Mouse (Mus musculus) T-helper 17 cell (primary cell): Measurements from ENCODE around the gene L3mbtl4.

Experiments used
- in situ Hi-C, 2 experiments: fragments of 300-600 bp; cut with MboI, MseI; formaldehyde crosslinking; loops; 1 replicate in 1 of 2; 2 replicates in 1 of 2; pipeline ENCODE4 v1.15.1; 2025; ENCODE audit warnings: high pct_unique_total_duplicates in 2 of 2

The L3mbtl4 gene

GRCm38 (mm10) chr17:68273527-68273926 lies at the start of gene L3mbtl4:
TSS of gene L3mbtl4 (plus strand) at chr17:68273797.
- in situ Hi-C loops: no loop called here

- in situ Hi-C loops: loop anchor here in 1 of 2 experiments (10.0 kb wide), 1 partner anchor 1876 kb away; no protein-coding TSS in a partner anchor
These were observed 43.1 kb upstream of the L3mbtl4 start for GRCm38 (mm10) chr17:68230484-68230883.

GRCm38 (mm10) chr17:68235380-68235779 lies 38.2 kb upstream of the L3mbtl4 start:
- in situ Hi-C loops: loop anchor here in 1 of 2 experiments (10.0 kb wide), 1 partner anchor 1881 kb away; no protein-coding TSS in a partner anchor

- in situ Hi-C loops: loop anchor here in 1 of 2 experiments (10.0 kb wide), 1 partner anchor 1882 kb away; no protein-coding TSS in a partner anchor
These were observed 36.6 kb upstream of the L3mbtl4 start for GRCm38 (mm10) chr17:68236992-68237391.

GRCm38 (mm10) chr17:68240171-68240570 lies 33.4 kb upstream of the L3mbtl4 start:
- in situ Hi-C loops: no loop called here

- in situ Hi-C loops: no loop called here
These were observed 8.6 kb upstream of the L3mbtl4 start for GRCm38 (mm10) chr17:68264835-68265557.

GRCm38 (mm10) chr17:68273954-68274353 lies 357 bp downstream of the L3mbtl4 start:
- in situ Hi-C loops: no loop called here

- in situ Hi-C loops: no loop called here
These were observed 1.5 kb downstream of the L3mbtl4 start for GRCm38 (mm10) chr17:68275138-68275537.

- in situ Hi-C loops: no loop called here
These were observed 7.3 kb downstream of the L3mbtl4 start for GRCm38 (mm10) chr17:68280915-68281314.

GRCm38 (mm10) chr17:68285119-68285782 lies 11.7 kb downstream of the L3mbtl4 start:
- in situ Hi-C loops: no loop called here

- in situ Hi-C loops: no loop called here
These were observed 14.5 kb downstream of the L3mbtl4 start for GRCm38 (mm10) chr17:68288094-68288493.

DNA sequence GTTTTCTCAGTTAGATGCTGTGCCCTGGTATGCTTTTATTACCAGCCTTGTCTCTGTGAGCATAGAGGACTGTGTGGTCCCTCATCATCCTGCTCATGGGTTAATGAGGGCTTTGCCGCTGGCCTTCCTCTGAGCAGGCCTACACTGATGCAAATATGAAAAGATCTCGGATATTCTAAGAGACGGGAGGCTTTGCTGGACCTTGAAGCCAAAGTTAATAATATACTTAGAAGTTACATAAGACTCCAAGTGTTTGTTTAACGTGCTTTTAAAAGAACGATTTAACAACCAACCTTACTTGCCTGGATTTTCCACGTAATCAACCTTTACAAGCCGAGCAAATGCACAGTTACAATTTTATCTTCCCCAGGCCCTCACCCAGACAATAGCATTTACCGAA lies 15.1 kb downstream of the L3mbtl4 start:
- in situ Hi-C loops: no loop called here

GRCm38 (mm10) chr17:68291713-68292364 lies 18.2 kb downstream of the L3mbtl4 start:
- in situ Hi-C loops: no loop called here

DNA sequence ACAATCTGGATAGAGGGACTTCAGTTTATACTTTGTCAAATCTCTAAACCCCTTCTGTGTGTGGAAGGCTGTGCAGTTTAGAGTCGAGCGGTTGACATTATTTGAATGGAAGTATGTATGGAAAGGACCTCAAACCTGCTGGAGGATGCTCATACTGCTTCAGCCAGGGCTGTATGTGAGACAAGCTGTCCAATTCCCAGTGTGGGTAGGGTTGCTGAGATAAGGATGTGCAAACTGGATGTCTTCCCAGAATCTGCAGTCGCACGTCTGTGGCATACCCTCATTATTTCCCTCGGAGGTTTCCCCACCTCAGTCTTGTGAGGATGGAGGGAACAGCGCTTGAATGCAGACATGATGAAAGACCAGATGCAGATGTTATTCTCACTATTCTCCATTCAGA lies 34.8 kb downstream of the L3mbtl4 start:
- in situ Hi-C loops: no loop called here

DNA sequence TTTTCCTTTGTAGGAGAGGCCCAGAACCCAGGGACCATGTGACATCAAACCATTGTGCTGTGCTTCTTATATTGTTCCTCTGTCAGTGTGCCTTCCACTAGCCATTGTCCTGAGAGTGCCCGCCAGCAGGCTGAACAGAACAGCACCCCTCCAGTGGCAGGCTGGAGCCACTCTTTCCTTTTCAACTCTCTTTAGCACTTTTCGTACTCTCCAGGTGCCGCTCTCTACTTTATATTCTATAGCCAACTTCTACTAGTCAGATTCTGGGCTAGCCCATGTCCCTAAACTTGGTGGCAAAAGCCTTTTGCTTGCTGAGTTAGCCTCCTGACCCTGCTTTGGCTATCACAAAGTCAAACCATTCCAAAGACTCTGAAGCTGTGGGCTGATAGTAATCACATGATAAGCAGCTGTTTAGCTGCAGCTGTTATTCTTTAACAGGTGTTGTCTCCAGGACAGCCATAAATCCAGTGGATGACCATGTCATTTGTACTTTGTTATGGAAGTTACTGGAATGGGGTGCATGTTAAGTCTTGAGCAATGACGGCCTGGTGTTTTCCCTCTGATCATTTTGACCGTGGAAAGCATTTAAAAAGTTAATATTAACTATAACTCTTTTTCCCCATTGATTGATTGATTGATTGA lies 38.8 kb downstream of the L3mbtl4 start:
- in situ Hi-C loops: loop anchor here in 1 of 2 experiments (10.0 kb wide), 1 partner anchor 1152 kb away; no protein-coding TSS in a partner anchor

- in situ Hi-C loops: no loop called here
These were observed 47.3 kb downstream of the L3mbtl4 start for GRCm38 (mm10) chr17:68320940-68321339.

DNA sequence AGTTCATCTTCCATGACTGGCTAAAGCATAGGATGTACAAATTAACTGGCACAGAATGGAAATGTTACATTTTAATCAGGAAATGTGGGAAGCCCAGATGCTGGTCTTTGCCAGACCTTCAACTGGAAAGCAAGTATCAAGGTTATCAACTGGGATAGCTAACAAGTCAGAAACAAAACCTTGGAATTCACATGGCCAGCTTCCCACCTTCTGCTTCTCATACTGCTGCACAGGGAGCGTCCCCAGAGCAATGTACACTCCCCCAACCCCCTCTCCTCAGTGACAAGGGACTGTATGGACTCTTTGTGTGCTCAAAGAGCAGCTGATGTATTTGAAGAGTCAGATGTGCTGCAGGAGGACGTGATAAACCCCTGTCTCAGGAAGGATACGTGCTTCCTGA lies 49.0 kb downstream of the L3mbtl4 start:
- in situ Hi-C loops: no loop called here

DNA sequence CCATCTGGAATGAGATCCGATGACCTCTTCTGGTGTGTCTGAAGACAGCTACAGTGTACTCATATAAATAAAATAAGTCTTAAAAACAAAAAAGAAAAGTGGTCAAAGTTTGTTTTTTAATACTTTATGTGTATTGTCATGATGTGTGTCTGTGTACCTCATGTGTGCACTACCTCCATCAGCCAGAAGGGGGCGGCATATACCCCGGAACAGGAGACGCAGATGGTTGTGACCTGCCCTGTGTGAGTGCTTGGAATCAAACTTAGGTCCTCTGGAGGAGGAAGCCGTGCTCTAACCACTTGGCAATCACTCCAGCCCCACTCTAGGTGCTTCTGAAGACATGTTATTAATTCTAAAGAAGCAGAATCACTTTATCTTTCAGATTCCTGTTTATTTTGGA lies 58.6 kb downstream of the L3mbtl4 start:
- in situ Hi-C loops: no loop called here

DNA sequence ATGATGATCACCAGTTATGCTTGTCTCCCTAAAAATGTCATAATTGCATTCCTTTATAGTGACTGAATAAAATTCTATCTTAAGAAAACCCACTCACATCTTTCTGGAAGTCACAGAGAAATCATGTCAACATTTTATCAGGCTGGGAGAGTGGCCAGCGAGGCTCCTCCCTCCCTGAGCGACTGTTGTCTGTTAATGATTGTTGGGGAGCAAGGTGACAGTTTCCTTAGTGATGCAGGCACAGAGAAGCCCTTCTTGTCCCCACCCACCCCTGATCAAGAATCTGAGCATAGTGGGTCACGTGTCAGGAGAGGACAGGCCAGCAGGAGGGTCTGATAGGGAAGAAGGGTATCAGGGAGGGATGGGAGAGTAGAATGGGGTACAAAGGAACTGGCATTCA lies 59.8 kb downstream of the L3mbtl4 start:
- in situ Hi-C loops: no loop called here

- in situ Hi-C loops: no loop called here
These were observed 65.4 kb downstream of the L3mbtl4 start for GRCm38 (mm10) chr17:68338917-68339553.

DNA sequence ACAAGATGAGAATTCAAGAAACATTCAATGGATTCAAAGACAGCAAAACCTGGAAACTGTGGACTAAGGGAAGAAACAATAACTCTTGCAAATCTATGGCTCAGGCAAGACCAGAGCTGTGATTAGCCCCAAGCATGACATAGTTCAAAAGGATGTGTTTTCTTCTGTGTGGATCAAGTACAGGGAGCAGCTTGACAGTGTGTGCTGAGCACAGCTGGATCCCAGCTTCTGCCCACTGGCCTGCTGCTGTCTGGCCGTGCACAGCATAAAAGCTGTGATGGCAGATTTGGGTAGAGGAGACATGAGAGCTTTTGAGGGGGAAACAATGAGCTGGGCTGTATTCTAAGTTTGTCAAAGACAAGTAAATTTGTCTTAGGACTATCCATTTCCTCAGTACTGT lies 84.1 kb downstream of the L3mbtl4 start:
- in situ Hi-C loops: no loop called here
